In the genomic region with DNA sequence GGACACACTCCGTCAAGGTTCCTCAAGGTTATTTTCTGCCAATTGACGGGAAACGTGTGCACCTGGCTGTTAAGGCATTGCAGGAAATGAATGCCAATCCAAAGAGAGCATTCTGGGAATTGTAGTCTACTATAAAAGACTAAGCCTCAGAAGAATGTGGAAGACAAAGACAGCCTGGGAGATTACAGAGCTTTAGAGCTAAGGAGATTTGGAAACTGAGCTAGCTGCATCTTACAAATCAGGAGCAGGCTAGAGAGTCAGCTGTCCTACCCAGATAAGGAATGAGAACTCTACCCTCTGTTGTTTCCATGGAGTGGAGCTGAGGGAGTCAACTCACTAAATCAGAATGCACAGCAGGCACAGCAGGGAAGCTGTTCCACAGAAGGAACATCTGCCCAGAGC, we compare ENCODE assay signal across 10 mouse cellular contexts. TPM values are rescaled to one million over a fixed set of nuclear protein-coding genes. Genes with fewer than 3 reads are reported as not detected.
DNase-seq lines count a peak whose midpoint lies in the region; ATAC-seq lines count a peak whose summit lies in the region.
"Had no signal": no experiment of that assay in that cellular context is flagged by ENCODE, and none has a peak within 500 bp of the region (broad histone marks: within the 10 kb centered on the region; RNA-seq: fewer than 3 reads in every experiment).

No protein-coding gene starts in this region.

- DNase-seq in heart, postnatal 10 days, result no peak
- peak; percentile 18 for DNase-seq in Muller cell, postnatal 12 days (ENCODE audit: inconsistent ontology term)
- no peak for DNase-seq in forebrain, embryonic 11.5 days (ENCODE audit: low spot score)
- peak; percentile 92 for DNase-seq in midbrain, embryonic 11.5 days (ENCODE audit: low spot score, missing footprints)
- DNase-seq in spleen, adult 18-20 months, result no peak
- DNase-seq in natural killer cell, adult 2 months (ENCODE audit: low spot score in 2 of 2), result no peak
- no peak for DNase-seq in MN1 (ENCODE audit: low spot score)

- no peaks in the 10 kb centered on the region for H3K27me3 ChIP-seq in heart, embryonic 15.5 days
- no peaks in the 10 kb centered on the region for H3K27me3 ChIP-seq in forebrain, embryonic 11.5 days (ENCODE audit: control insufficient read depth, insufficient read depth, low read length)
- H3K27me3 ChIP-seq in midbrain, embryonic 11.5 days (ENCODE audit: control insufficient read depth, insufficient read depth, low read length), result no peaks in the 10 kb centered on the region
- H3K27me3 ChIP-seq: megakaryocyte, embryonic 14.5 days had no signal

- ATAC-seq in heart, embryonic 15.5 days (replicated peaks; ENCODE audit: insufficient number of reproducible peaks, insufficient read depth, low FRiP score, low read depth), result no peak; the same call in 1 of the 2 replicates
- peak; percentile 55; the same call in 1 of the 2 replicates for ATAC-seq in forebrain, embryonic 11.5 days (replicated peaks; ENCODE audit: low FRiP score)
- ATAC-seq in midbrain, embryonic 11.5 days (ENCODE audit: low FRiP score), result peak; percentile 81

- H3K9ac ChIP-seq in heart, embryonic 15.5 days, result no peak overlapping the region
- no peak overlapping the region for H3K9ac ChIP-seq in forebrain, embryonic 11.5 days (ENCODE audit: low read length)
- H3K9ac ChIP-seq in midbrain, embryonic 11.5 days (ENCODE audit: low read length), result 0 out of 2 replicates have a peak overlapping the region, but pooled peaks have one; percentile 2

- 0 out of 2 replicates have a peak overlapping the region, but pooled peaks have one; percentile 24 for H3K27ac ChIP-seq in heart, embryonic 15.5 days
- H3K27ac ChIP-seq in forebrain, embryonic 11.5 days (ENCODE audit: low read depth, low read length), result no peak overlapping the region
- 0 out of 2 replicates have a peak overlapping the region, but pooled peaks have one; percentile 15 for H3K27ac ChIP-seq in midbrain, embryonic 11.5 days (ENCODE audit: low read depth, low read length)

- WGBS in heart, embryonic 15.5 days, result 23% methylated on average over 3 of the region's 3 CpGs
- WGBS in forebrain, embryonic 11.5 days, result 9% methylated on average over 3 of the region's 3 CpGs
- 6% methylated on average over 3 of the region's 3 CpGs for WGBS in midbrain, embryonic 11.5 days

- H3K4me3 ChIP-seq in heart, embryonic 15.5 days, result no peak overlapping the region
- no peak overlapping the region for H3K4me3 ChIP-seq in forebrain, embryonic 11.5 days (ENCODE audit: low read depth, low read length)
- no peak overlapping the region for H3K4me3 ChIP-seq in midbrain, embryonic 11.5 days (ENCODE audit: low read depth, low read length)
- H3K4me3 ChIP-seq: megakaryocyte, embryonic 14.5 days had no signal

- H3K9me3 ChIP-seq in heart, embryonic 15.5 days (replicated peaks), result no peaks in the 10 kb centered on the region
- no peaks in the 10 kb centered on the region for H3K9me3 ChIP-seq in forebrain, embryonic 11.5 days (ENCODE audit: control insufficient read depth, low read length)
- no peaks in the 10 kb centered on the region for H3K9me3 ChIP-seq in midbrain, embryonic 11.5 days (ENCODE audit: control insufficient read depth, low read length)
- H3K9me3 ChIP-seq: G1E; megakaryocyte, embryonic 14.5 days had no signal

- peaks cover 10% of the 10 kb centered on the region for H3K4me1 ChIP-seq in heart, embryonic 15.5 days (replicated peaks)
- no peaks in the 10 kb centered on the region; the same call in 1 of the 2 replicates for H3K4me1 ChIP-seq in forebrain, embryonic 11.5 days (replicated peaks; ENCODE audit: control insufficient read depth, insufficient read depth, low read length)
- H3K4me1 ChIP-seq in midbrain, embryonic 11.5 days (ENCODE audit: control insufficient read depth, insufficient read depth, low read length), result peaks cover 6% of the 10 kb centered on the region; the same call in 1 of the 2 replicates

- no peaks in the 10 kb centered on the region for H3K36me3 ChIP-seq in heart, embryonic 15.5 days
- H3K36me3 ChIP-seq in forebrain, embryonic 11.5 days (ENCODE audit: control insufficient read depth, insufficient read depth, low read length), result no peaks in the 10 kb centered on the region
- no peaks in the 10 kb centered on the region for H3K36me3 ChIP-seq in midbrain, embryonic 11.5 days (ENCODE audit: control insufficient read depth, insufficient read depth, low read length)

- intact Hi-C loops in heart, postnatal 10 days (cut with DNase I), result no loop called here

- peak overlapping the region; percentile 38 for H3K4me2 ChIP-seq in heart, embryonic 15.5 days
- peak overlapping the region; percentile 21; the same call in 1 of the 2 replicates for H3K4me2 ChIP-seq in forebrain, embryonic 11.5 days (ENCODE audit: low read depth, low read length, severe bottlenecking)
- H3K4me2 ChIP-seq in midbrain, embryonic 11.5 days, result no peak overlapping the region; the same call in 1 of the 2 replicates

RNA-seq across cellular contexts. Expression of gene Atg4b, which starts 19.4 kb away (rescaled TPM):
- polyA plus RNA-seq in heart, embryonic 15.5 days (2015; fragmentation: Nextera tagmentation; extraction: Ambion mirVana), result 56.1 and 57.6 TPM in 2 replicates
- total RNA-seq in heart, postnatal 10 days (2021), result 10 to 100 TPM; 46.6 to 55.0 TPM
- polyA plus RNA-seq in forebrain, embryonic 11.5 days (2014; fragmentation: Nextera tagmentation; extraction: Ambion mirVana), result 89.9 and 93.3 TPM in 2 replicates
- 94.2 and 103 TPM in 2 replicates for polyA plus RNA-seq in midbrain, embryonic 11.5 days (2014; fragmentation: Nextera tagmentation; extraction: Ambion mirVana)

RNA-seq across cellular contexts. Expression of gene Thap4, which starts 22.8 kb away (rescaled TPM):
- 51.0 and 51.4 TPM in 2 replicates for polyA plus RNA-seq in heart, embryonic 15.5 days (2015; fragmentation: Nextera tagmentation; extraction: Ambion mirVana)
- 10 to 100 TPM; 65.3 to 74.0 TPM for total RNA-seq in heart, postnatal 10 days (2021)
- polyA plus RNA-seq in forebrain, embryonic 11.5 days (2014; fragmentation: Nextera tagmentation; extraction: Ambion mirVana), result 36.5 and 37.1 TPM in 2 replicates
- polyA plus RNA-seq in midbrain, embryonic 11.5 days (2014; fragmentation: Nextera tagmentation; extraction: Ambion mirVana), result 37.5 and 39.8 TPM in 2 replicates

RNA-seq across cellular contexts. Expression of gene Bok, which starts 46.4 kb away (rescaled TPM):
- 38.2 and 51.3 TPM in 2 replicates for polyA plus RNA-seq in heart, embryonic 15.5 days (2015; fragmentation: Nextera tagmentation; extraction: Ambion mirVana)
- 10 to 100 TPM; 10.2 to 10.4 TPM for total RNA-seq in heart, postnatal 10 days (2021)
- 44.0 and 48.6 TPM in 2 replicates for polyA plus RNA-seq in forebrain, embryonic 11.5 days (2014; fragmentation: Nextera tagmentation; extraction: Ambion mirVana)
- 26.6 and 31.3 TPM in 2 replicates for polyA plus RNA-seq in midbrain, embryonic 11.5 days (2014; fragmentation: Nextera tagmentation; extraction: Ambion mirVana)
- total RNA-seq: G1E had no signal
- polyA plus RNA-seq: G1E had no signal

Comparison
In these comparisons a context has a peak if more than half of its experiments do, and no peak if none do; other contexts are left out.
1. DNase-seq: peak in Muller cell, postnatal 12 days (single experiment) and midbrain, embryonic 11.5 days (single experiment); none in heart, postnatal 10 days (0 of 2), forebrain, embryonic 11.5 days (single experiment), spleen, adult 18-20 months (0 of 2), natural killer cell, adult 2 months (0 of 2) and MN1 (single experiment).